Mouse (Mus musculus) spleen, adult 12 weeks (tissue): ENCODE data around the gene Bpgm.

Source experiments
- DNase-seq: peaks from one replicate; pipeline ENCODE4 v3.0.0; 2022; ENCODE audit warnings: low spot score

The Bpgm gene

DNA sequence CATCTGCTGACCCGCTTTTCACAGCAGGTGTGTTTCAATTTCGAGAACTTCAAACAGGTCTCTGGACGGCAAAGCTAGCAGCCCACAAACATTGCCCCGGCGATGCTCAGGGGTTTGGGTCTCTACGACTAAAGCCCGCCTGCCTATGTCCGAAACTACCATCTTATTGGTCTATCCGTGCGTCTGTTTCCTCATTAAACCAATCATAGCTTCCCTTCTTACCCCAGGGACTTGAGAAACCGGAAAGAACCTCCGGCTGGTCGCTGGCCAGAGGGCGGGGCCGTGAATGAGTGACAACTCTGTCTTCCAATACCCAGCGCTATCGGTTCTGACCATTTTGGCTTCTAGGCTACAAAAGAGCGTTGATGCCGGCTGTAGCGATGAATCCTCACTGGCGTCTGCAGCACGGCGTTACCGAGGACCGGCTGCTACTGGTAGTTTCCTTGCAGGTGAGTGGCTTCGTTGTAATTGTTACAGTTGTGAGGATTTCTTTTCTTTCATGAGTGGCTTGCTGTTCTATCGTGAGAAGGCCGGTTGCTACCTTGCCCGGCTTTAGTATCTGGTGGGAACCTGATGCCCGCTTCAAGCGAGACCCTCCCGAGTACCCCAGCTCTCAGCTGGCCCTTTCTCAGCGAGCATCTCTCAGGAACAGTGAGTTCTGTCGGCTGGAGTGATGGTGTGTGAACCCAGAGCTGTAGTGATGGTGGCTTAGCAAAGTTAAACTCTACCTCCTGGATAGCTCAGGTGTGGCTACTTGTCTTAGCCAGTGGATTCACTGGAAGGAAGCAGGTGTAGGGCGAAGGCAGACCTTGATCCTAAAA is at the start of gene Bpgm:
Gene Bpgm (plus strand): TSS at position 234 of the 821 bp plus-strand sequence.
- DNase-seq, result peak; percentile 98

DNA sequence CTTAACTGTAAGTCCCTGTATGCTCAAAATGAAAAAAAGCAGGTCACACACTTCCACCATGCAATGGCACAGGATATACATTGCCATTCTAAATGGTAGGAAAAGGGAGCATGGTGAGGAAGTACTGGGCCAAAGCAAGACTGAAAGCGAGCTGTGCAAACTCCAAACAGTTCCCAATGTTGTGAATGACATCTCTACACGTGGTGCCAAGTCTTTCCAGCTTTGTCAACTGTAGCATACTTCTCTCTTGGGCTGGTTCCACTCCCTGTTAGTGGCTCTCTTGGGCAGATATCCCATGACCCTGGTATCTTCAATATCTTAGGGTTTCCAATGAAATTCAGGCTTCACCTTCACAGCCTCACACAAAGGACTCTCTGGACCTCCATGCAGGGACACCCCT is 37.0 kb upstream of the Bpgm start:
- DNase-seq, result no peak

DNA sequence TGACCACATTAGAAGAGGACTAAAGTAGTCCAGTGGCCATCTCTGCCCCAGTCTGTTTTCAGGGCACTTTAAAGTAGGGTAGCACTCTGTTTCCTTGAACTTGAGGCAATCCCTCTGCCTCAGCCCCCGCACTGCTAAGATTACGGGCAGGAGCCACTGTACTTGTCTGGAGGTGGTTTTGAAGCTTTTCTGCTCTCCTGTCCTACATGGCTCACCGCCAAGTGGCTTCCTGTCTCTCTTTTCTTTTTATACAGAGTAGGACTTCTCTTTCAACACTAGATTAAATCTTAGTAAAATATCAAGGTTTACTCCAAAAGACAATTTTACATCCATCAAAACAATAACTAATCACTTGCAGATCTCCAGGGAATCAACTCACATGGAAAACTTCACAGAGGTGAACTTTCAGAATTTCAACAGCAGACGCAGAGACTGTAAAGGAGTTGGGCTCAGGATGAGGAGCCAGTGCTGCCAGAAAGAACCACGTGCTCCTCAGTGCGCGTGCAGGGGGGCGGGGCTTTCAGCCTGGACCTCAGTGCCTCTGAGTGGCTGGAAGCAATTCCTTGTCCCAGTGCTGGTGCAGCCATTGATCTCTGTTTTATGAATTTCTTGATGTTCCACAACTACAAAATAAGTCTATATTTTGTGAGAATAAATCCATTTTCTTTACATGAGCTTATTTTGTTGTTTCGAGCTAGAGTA is 34.3 kb upstream of the Bpgm start:
- DNase-seq, result no peak

DNA sequence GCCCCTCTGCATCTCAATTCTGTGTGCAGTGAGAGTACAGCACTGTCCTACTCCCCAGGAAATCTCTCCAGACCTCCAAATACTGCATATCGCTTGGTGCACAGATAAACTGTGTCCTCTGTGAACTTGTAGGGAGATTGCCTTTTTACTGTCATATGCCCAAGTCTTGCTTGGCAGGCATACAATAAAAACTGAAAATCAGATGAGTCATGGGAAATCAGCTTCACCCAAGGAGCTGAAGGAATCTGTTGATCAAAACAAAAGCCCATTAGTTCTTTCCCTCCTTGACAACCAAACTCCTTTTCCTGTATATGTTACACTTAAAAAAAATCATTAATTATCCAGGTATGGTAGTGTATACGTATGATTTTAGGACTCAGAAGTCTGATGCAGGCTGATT is 32.2 kb upstream of the Bpgm start:
- DNase-seq, result no peak

DNA sequence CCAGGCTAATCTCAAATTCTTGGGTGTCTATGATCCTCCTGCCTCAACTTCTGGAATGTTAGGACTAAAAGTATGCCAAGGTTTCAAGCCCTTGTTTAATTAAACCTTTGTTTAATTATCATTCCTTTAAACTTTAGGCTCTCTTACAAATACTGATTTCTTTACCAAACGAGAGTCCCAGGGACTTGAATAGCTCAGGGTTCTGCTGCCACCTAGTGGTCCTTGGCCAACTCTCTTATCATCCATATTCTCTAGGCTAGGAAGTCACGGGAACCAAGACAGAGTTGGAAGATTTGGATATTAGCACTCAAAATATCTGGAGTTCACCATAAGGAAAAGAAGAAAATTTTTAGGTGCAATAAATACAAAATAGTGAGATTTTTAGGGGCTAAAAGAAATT is 28.0 kb upstream of the Bpgm start:
- DNase-seq, result peak; percentile 25

DNA sequence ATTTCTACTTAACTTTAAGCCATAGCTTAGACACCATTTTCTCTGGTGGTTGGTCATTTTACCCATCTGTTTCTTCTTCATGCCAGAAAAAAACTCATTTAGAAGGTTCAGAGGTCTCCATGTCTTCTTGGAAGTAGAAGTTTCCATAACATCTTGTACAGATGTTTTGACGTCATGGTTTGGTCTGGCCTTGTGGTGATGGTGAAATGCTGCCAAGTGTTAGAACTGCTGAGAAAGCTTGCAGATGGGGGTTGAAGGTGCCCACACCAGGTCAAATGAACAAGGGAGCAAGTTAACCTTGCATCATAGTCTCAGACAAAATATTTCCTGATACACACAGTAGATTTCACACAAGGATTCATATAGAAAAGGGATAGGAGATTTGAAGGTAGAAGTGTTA is 27.3 kb upstream of the Bpgm start:
- no peak for DNase-seq

DNA sequence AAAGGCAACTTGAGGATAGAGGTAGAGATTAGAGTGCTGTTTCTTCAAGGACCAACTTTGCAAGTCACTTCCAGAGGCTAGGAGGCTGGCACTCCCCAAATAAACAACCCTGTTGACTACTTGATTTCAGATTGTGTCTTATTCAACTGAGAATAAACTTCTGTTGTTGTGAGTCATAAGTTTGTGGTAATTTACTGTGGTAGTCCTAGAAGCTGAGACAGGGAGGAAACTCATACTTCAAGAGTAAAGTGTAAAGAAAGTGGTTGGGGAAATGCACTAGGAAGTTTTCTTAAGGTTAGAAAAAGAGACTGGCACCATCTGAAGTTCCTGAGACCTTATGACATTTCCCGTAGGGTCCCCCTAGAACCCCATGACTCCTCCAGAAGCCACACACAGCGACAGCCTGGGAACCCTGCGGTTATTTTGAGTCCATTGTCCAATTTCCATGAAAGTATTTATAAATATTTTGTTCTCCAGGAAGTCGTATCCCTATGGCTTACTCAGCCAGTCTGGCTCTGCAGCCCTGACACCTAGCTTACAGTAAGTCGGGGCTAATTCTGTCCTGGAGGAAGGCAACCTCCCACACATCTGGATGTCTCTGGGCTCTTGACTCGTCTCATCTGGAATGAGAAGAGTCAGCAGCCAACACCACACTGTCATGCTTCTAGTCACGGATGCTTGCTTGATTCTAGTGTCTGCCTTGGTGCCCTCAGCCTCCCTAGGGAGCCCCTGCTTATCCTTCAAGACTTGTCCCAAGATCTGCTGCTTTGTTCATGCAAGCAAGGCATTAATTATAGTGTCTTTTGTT is 22.8 kb upstream of the Bpgm start:
- no peak for DNase-seq

DNA sequence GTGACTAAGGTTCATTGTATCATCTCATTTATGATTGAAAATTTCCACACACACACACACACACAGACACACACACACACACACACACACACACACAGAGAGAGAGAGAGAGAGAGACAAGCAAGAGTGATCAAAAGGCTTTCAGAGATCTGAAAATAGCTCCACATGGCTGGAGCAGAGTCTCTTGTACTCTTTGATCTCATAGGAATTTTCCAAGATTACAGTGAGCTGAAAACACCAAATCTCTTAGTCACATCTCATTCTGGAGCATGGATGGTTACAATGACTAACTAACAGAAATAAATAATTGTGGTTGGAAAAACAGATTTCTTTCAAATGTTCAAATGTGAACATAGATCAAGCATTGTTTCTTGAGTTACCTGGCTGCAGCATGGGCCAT is 16.6 kb upstream of the Bpgm start:
- DNase-seq, result no peak

DNA sequence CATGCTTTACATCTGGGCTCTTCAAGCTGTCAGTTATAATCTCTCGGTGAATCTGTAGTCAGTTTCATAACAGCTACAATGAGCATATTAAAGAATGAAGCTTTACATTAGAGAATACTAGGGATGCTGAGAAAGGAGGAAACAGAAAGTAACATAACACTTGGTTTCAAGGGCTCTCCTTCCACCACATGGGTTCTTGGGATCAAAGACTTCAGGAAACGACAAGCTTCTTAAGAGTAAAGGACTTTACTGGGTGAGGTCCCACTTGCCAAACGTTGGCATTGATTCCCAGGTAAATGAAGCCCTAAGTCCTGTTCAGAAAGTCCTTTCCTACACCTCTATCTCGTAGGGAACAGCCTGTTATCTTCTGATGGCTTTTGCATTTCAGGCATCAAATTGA is 15.4 kb upstream of the Bpgm start:
- DNase-seq, result no peak

DNA sequence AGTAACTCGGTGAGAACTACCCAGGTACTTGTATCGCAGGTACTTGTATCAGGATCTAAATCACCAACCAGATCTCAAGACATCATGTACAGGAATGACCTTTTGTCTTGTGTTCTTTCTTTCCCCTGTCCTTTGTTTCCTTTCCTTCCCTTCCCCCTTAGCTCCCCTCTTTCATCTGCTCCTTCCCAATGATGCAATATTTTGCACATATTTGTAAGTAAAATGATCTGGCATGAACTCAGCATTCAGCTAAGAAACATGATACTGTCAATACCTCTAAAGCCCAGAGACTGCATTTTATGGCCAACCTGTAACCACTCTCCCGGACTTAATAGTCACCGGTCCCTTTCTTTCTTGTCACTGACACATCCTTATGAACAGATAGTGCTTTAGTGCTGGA is 12.4 kb upstream of the Bpgm start:
- DNase-seq, result no peak

DNA sequence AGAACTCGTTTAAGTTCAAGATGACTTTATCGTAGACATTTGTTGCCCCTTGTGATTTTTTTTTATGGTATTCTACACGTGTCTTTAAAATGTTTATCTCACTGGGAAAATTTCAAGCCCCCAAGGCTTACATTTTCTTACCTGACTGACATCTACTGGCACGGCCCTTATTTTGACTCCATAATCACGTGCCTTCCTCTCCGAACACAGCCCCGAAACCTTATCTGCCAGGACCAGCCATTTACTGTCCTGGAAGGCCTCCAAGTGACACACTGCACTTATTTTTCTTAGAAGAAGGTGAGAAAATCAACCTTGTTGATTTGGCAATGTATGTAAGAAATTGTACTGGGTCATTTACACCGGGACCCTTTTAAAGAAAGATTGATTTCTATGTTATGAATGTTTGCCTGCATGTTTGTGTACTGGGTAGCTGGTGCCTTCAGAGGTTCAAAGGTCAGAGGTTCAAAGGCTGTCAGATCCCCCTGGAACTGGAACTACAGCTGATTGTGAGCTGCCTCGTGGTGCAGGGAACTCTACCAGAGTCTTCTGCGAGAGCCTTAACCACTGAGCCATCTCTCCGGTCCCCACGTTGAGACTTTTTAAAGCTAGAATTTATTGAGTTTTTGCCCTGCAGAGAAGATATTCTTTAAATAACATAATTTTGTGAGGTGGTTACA is 4.4 kb upstream of the Bpgm start:
- peak; percentile 81 for DNase-seq

DNA sequence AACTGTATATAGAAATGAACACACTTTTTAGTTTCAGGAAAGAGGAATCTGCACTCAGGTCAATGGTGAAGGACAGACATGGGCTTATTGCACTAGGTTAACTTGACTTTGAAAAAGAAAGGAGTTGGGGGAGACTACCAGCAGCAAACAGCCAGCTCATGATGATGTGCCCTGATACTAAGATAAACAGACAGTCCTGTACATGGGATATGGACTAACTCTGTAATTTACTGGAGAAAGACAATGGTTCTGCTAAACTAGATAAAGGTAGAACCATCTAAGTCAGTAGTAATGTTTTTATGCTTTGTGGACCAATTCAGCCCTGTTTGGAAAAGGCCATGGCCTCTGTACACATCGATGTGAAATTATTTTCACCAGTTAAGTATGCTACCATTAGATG is 2.7 kb upstream of the Bpgm start:
- DNase-seq, result no peak

DNA sequence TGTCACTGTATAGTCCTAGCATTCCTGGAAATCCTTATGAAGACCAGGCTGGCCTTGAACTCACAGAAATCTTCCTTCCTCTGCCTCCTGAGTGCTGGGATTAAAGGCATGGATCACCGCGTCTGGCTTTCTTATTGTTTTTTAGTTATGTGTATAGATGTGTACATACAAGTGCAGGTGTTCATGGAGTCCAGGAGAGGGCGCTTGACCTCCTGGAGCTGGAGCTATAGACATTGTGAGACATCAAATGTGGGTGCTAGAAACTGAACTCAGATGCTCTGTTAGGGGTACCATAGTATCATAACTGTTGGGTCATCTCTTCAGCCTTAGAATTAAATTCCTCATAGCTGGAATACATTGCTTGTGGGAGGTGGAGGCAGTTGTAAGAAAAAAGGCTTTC is 2.0 kb upstream of the Bpgm start:
- no peak for DNase-seq

DNA sequence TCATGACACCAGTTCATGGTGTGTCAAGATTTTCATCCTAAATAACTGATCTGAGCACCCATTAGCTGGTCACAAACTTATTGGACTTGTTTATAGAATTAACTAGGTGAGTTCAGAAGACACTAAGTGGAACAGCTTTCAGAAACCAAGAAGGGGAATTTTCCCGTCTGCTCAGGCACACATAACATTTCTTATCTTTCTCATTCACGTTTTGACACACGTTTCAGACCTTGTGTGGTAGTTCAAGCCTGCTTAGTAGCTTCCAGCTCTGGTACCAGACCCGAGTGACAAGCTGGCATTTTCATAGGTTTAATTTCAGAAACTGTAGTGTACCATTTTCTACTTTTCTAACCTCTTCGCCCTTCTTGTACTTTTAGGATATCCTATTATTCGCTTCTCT is 616 bp upstream of the Bpgm start:
- no peak for DNase-seq

DNA sequence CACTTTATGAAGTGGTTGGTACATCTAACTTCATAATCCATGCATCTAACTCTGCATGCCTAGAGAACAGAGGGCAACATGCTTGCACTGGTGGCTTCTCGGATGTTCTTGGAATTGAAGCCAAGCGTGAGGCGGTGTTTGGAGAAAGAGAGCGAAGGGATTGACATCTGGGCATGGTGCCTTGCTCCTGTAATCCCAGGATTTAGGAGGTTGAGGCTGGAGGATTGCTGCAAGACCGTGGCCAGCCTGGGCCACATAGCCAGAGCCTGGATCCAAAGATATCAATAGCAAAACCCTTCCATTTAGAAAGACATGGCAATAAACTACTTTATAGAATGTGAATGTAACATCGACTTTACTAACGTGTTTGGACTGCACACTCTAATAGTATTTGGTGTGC is 2.0 kb downstream of the Bpgm start:
- DNase-seq, result no peak

DNA sequence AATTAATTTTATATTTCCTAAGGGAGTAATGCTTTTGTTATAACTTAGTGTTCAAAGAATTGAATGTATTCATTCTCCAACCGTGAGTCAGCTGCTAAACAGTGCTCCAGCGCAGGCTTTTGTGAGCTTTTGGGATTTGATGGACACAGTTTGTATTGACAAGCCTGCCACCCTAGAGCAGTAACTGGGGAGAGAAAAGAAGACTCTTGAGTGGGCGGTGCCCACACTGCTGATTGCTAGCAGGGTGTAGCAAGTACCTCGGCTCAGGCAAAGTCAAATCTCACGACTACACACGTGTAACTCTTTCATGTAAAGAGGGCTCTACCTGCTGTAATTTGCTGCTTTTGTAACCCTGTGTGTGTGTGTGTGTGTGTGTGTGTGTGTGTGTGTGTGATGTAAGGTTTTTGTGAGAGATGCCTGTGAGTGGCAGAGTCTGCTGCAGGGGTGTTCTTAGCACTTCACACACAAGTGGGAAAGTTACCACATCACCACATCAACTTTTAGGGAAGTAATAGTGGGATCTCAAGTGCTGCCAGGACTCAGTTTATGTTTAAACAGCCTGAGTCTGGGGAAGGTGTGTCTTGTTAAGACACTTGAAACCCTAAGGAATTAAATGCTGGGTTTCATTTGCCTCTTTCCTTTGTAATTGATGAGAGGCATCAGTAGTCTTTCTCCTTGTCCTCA is 2.8 kb downstream of the Bpgm start:
- no peak for DNase-seq

DNA sequence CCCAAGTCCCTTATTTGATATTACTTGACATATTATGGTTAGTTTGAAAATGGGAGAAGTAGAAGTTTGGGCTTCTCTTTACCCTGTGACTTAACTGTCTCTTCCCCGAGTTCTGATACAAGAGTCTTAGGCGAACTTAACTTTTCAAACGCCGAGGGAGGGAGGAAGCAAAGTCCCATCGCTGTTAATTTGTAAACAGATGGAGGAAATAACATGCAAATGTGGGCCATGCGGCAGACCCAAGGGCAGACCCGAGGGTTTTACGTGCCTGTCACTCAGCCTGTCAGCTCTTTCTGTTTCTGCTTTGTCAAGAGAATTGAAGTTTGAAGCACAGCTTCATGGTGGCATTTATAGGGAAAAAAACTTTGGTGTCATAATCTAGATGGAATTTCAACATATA is 3.5 kb downstream of the Bpgm start:
- no peak for DNase-seq

DNA sequence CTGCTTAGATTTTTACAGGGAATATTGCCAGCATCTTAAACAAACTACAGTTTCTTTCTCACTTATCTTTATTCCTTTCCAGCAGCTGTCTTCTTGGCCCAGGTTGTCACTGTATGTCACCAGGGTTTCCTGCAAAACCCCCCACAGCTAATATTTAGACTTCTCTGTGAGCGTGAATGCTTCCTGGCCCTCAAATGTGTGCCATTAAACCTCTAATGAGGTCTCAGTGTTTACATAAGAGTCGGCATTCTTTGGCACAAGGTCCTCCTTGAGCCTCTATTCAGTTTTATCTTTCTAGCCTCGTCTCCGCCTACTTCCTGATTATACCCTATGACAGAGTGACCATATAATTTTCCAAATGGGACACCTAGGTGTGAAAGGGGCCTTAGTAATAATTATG is 4.7 kb downstream of the Bpgm start:
- DNase-seq, result no peak

DNA sequence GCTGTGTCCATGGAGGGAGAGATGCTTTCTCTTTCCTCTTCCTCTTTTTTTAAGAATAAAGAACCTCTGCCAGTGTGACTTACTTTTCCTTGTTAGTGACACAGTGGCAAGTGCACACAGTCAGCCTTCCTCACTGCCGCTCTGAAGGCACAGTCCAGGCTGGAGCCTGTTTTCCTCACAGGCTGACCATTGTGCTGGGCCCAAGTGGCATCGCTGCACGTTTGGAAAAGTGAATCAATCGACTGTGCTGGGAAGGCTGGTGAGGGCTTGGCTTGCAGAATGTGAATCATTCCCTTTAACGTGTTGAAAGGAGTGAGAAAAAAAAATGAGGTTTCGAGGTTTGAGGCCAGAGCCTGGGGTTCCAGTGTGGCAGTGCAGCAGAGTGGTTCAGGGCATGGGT is 5.3 kb downstream of the Bpgm start:
- no peak for DNase-seq

DNA sequence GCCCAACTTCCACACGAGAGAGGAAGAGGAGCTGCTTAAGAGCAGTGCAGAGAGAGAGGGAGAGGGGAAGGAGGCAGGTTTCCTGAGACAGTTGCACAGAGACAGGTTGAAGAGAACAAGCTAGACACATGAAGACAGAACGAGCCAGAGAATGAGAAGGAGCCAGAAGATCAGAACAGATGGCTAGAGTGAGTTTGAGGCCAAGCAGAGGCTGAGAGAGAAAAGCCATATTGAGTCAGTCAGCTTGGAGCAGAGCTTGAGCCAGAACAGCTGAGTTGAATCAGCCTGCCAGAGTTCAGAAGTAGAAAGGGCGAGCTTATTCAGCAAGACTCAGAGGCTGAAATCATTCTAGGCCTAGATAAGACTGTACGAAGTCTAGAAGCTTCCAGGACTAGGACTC is 6.8 kb downstream of the Bpgm start:
- DNase-seq, result no peak

DNA sequence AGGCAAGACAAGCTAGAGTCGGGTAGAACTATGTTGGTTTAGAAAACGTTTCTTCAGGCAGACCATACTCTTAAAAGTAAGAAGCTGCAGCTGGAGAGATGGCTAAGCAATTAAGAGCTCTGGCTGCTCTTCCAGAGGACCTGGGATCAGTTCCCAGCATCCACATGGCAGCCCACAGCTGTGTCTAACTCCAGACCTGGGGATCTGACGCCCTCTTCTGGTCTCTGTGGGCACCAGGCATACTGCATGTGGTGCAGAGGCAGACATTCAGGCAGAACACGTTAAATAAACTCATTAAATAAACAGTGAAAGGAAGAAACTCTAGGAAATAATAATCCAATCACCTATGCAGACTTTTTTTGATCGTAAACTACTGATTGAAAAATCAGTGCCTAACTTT is 7.4 kb downstream of the Bpgm start:
- no peak for DNase-seq

DNA sequence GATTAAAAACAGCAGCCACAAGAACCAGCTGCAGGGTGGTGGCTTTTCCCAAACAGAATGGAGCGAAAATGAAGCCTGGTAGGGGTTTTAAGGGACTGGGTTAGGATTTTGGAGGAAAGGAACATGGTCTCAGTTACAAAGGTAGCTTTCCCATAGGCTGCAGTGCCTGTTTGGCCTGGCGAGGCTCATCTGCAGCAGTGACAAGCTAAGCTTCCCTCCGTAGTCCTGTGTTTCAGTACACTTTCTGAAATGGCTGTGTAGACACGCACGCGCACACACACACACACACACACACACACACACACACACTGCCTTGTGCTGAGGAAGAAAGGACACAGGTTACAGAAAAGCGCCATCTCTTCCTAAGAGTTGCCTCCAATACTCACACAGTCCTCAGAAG is 7.8 kb downstream of the Bpgm start:
- DNase-seq, result no peak
